Mouse (Mus musculus) spleen, embryonic (tissue): ENCODE measurements around the gene Fntb.

Experiments used
- CTCF ChIA-PET: fragments of 350-600 bp; sonication (Branson Sonifier 250); formaldehyde crosslinking; loops from one replicate; lab custom pipeline; 2022; lab: Charles Lee

Fntb gene

DNA sequence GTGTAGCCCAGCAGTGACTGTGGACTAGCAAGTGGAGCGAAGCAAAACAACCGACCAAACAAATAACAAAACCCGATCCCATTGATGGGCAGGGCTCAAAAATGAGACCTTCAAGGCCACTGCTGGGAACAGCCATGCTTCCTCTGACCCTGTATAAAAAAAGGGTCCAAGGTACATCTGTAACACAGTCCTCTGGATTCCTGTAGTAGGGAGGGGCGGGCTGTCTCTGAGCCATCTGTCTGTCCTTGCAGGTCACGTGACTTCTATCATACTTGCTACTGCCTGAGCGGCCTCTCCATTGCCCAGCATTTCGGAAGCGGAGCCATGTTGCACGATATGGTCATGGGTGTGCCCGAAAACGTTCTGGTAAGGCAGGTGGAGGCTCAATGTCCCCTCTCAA lies 150.8 kb downstream of the Fntb start:
- CTCF ChIA-PET, result no interaction called here

DNA sequence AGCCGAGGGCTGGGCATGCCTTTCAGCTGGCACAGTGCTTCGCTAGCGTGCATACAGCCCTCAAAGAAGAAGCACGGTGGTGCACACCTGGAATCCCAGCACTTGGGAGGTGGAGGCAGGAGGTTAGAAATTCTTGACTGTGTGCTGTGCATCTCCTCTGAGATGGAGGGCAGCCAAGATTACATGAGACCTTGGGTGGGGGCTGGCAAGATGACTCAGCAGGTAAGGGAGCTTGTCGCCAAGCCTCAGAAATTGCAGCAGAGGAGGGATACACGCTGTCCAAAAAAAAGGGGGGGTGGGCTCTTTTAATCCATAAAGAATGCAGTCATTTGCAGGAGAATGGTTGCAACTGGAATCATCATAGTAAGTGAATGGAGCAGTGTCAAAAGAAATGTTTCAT lies 152.7 kb downstream of the Fntb start:
- CTCF ChIA-PET, result no interaction called here

DNA sequence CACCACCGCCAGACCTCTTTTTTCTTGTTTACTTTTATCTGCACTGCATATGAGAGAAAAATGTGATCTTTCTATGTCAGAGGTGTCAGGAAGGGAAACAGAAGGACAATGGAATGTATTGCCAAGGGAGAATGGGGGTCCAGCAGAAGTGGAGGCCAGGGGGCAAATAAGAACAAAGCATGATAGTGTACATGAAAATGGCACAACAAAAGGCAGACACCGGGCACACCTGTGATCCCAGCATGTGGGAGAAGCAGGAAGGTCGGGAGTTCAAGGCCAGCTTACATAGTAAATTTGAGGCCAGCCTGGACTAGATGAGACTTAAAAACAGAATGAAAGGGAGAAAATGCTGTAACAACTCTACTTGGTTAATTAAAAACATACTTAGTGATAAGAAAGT lies 153.5 kb downstream of the Fntb start:
- CTCF ChIA-PET, result no interaction called here

DNA sequence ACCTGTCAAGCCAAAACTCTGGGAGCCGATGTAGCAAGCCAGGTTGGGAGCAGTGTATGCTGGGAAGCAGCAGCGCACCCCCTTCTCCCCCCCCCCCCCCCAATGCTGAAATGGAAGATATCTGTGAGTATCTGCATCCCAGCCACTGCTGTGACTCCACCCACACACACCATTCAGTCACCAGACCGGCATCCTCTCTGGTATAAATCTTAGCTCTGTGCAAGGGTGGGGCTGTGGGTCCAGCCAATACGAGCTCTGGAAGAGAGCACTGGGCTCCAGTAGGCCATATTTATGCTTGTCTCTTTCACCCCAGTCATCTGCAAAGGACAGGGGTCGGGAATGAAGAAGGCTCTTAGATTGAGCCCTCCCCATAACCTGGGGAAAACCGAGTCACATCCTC lies 155.0 kb downstream of the Fntb start:
- CTCF ChIA-PET, result interaction anchor here (0.6 to 0.7 kb wide), 2 partner anchors 41 to 338 kb away, joined by 3 to 13 read pairs; no protein-coding TSS in a partner anchor

DNA sequence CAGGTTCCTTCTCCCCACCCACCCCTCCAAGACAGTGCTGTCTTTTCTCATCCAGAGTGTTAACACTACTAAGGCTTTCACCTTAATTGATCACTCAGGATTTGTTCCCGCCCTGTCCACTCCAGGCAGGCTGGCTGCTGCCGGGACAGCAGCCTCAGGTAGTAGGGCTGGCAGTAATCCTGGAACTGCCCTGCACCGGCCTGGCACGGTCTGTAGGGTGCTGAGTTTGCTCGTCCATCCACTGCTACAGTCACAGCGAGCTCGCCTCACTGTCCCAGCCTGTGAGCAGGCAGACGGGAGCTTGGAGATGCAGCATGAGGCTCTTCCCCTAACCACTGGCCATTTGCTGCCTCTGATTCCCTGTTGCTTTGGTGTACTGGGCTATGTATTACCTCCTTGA lies 155.6 kb downstream of the Fntb start:
- CTCF ChIA-PET, result interaction anchor here (0.5 to 0.7 kb wide), 4 partner anchors 12 to 338 kb away, joined by 3 to 13 read pairs (median 6); no protein-coding TSS in a partner anchor

DNA sequence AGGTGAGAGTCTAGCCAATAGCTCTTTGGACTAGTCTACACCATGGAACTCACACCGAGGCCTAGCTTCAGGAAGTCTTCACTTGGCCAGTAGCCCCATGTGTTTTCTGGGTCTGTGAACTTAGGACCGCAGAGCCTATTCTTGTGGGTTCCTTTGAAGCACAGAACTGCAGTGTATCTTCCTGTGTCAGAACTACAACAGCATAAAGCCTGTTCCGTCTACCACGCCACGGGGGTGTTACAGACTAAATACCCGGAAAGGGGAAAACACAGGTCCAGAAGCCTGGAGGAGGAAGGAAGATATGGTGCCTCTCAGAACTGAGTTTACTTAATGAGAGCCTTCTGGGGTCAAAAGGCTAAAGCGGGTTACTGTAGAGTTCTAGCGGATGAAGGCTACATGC lies 157.7 kb downstream of the Fntb start:
- CTCF ChIA-PET, result no interaction called here

DNA sequence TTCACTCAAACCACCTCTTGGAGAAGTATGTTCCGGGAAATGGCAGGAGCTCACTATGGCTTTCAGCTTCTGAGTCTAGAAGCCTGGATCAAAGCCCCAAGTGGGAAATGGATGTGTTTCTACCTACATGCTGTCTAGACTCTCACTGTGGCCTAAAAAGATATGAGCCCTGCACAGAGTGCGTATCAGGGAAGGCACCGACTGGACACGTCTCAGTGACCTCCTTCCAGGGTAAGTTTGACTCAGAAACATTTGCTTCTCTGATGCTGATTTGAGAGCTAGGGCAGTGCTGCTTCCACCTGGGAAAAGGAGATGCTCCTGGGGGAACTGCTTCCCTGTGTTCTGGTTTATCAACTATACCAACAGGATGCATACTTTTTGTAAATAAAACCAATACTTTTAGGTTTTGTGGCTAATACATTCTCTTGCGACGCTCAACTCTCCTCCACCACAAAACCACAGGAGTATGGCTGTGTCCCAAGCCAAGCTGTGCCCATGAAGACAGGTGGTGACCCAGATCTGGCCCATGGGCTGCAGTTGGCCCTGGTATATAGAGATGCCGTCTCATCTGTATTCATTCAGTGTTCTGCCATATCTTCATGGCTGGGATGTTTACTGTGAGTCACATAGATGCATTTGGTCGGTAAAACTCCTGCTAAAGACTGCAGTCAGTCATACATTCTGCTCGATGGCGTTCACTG lies 159.7 kb downstream of the Fntb start:
- CTCF ChIA-PET, result no interaction called here

DNA sequence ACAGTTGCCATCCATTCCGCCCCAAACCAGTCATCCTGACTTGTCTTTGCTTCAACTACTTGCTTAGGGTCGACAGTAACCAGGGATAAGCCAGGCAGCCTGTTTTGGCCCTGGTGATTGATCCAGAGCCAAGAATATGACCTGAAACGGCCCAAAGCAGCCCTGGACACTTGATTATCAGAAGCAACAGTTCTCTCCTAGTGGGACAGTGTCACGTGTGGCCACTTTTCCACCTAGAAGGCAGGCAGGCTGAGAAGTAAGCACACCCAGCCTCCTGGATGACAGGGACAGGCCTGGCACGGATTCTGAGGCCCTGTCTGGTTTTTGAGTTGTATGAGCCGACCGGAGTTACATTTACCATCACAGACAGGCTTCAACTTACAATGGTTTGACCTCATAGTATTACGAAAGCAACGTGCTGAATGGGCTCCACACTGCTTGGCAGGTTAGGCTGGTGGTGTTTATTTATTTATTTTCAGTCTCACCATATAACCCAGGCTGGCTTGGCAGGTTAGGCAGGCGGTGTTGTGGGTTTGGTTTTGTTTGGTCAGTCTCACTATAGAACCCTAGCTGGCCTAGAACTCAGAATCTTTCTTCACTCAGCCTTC lies 161.1 kb downstream of the Fntb start:
- CTCF ChIA-PET, result no interaction called here

DNA sequence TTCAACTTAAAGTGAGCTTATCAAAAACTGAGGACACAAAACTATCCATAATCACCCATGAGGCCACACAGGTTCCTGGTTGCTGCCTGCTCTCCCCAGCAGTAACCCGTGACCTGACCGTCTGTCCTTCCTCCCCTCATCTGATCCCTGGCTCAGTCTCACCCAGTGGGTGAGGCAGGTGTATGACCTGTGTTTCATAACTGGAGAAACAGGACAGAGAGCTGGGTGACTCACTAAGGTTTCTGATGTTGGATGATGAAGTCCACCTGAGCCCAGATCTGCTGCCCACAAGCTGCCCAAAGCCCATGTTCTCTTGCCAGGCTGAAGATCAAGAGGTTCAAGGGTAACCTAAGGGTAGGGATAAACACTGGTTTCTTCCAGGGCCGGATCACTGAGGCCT lies 161.6 kb downstream of the Fntb start:
- CTCF ChIA-PET, result no interaction called here

DNA sequence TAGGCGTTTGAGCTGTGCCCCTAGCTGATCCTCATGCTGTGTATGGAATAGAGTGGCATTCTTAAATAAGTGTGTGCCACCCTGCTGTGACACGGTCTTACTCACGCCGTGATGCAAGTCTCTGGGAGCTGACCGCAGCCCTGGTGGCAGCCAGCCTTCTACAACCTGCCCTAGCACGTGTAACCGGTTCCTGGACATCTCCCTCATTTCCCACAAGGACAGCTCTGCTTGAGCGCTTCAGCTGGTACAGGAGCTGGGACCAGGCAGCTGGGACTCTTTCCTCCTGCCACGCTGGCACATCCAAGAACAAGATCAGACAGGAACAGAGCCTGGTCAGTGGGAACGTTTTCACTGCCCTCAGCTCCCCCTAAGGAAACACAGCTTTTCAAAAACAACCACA lies 162.2 kb downstream of the Fntb start:
- CTCF ChIA-PET, result interaction anchor here (0.6 kb wide), 1 partner anchor 12 kb away, joined by 3 read pairs; no protein-coding TSS in a partner anchor

DNA sequence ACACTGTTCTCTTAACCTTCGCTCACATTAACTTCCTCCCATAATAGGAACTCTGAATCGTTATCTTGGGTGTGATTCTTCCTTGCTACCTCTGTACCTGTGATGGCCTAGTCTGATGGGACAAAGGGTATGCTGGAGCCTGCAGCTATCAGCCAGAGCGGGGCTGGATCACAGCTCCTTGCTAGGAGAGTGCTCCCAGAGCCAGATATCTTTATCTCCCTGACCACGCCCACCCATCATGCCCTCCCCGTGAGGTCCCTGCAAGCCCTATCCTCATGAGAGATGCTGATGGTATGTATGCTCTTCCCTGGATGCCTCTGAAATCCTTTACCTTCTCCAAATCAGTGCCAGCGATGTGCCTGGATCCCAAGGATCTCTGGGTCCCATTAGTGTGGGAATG lies 164.8 kb downstream of the Fntb start:
- CTCF ChIA-PET, result no interaction called here

DNA sequence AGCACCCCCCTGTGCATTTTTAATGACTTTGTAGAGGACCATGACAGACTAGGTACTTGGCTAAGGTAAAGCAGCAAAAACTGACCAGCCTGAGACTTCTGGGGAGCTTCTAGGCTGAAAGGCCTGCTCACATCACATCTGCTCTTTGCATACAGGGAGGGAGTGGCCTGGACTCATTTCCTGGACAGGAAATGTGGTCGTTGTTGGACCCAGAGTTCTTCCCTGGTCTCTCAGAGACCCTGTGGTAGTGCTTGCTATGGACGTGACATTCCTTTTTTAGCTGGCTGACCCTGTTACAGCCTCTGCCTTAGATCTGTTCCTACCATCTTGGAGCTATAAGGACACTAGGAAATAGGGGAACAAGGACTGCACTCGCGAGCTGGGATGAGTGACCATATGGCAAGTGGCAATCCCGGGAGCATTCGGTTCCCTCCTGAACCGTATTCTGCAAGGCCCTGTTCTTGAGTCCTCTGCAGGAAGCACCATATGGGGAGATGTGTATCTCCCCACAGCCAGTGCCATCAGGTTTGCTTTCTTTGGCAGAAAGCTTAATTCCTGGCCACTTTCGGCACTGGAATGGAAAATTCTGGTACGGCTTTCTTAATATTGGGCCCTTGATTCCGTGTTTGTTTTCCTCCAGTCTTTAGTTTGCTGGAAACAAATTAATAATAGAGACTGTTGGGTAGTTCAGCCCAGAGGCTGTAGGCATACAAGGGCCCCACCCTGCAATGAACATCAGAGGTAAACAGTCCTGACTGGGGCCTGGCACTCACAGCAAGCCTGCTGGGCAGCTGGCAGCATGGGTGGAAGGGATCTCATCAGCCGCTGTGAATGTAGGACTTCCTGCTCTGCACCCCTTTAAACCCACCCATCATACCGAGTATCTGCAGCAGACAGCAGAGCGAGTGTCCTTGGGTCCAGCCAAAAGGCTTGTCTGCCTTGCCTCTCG lies 166.6 kb downstream of the Fntb start:
- CTCF ChIA-PET, result no interaction called here

DNA sequence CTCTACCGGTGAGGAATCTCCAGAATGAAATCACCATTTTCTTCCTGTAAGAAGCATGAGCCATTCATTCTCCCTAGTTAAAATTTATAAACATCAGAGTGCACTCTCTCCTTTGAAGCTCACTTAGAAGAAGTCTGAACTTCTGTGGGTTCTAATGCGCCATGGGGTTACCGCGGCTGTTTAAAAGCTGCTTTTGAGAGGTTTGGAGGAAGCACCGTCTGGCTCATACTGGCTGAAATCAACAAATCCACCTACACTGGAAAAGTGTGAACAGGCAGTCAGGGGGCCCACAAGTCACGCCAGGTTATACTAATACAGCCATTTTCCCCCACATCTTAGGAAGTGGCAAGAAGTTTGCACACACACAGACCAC lies 167.3 kb downstream of the Fntb start:
- CTCF ChIA-PET, result interaction anchor here (0.7 kb wide), 1 partner anchor 11 kb away, joined by 7 read pairs; no protein-coding TSS in a partner anchor

DNA sequence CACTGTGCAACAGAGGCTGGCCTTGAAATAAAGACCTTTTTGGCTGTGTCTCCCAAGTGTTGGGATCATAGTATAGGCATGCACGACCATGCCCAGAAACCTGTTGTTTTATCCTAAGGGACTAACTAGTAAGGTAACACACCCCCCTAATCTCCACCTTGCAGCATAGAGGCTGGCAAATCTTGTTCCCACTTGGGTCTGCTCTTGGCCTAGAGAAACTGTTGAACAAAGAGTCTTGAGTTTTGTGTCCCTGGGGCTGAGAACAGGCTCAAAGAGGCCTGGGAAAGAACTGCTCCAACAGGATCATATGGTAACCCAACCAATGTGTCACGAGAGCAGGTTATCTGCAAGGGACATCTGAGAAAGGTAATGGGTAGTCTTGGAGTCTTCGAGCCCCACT lies 169.0 kb downstream of the Fntb start:
- CTCF ChIA-PET, result no interaction called here

DNA sequence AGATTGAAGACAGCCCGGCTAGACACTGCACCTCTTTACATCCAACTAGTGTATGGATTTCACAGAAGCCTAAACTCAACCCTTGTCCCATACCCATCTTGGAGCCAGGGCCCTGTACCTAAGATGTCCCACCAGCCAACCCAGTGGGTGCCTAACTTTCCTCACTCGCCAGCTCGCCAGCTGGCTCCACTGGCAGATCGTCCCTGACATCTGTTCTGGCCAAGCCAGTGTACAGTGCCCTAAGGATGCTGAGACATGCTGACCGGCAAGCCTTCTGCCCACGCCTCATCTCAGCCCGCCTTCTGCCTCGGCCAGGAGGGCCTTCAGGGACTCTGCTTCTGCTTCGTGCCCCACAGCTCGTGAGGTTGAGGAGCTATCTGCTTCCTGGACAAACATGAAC lies 170.8 kb downstream of the Fntb start:
- CTCF ChIA-PET, result no interaction called here

DNA sequence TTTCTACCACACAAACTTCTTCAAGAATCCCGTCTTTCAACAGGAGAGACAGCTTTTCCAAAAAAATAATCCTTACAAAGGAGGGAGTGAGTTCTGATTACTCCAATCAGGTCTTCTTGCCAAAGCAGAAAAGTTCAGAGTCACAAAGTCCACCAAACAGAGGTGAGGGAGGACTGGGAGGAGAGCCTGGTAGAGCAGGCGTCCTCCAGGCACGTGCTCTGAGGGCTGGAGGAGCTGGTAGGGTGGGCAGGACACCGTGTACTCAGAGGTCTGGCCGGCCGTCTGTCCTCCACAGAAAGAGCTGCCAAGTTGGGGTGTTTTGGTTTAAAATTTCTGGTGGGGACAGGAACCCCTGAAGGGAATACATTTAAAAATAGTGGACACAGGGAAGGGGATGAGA lies 172.6 kb downstream of the Fntb start:
- CTCF ChIA-PET, result interaction anchor here (0.6 kb wide), 1 partner anchor 358 kb away, joined by 3 read pairs; no protein-coding TSS in a partner anchor

DNA sequence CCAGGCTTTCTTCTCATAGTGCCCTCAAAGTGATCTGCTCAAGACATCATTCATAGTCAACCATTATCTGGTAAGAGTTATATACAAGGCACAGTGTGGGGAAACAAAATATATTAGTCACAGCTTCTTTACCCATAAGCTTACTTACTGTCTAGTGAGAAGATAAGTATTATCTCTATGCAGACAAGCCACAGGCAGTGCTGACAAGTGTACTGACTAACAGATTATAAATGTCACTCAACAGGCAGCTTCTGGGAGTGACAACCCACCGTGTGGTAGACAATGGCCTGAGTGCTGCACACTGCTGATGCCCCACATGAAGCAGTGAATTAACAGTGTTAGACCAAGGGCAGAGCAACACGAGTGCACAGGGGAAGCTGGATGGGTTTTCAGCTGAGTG lies 176.1 kb downstream of the Fntb start:
- CTCF ChIA-PET, result no interaction called here

DNA sequence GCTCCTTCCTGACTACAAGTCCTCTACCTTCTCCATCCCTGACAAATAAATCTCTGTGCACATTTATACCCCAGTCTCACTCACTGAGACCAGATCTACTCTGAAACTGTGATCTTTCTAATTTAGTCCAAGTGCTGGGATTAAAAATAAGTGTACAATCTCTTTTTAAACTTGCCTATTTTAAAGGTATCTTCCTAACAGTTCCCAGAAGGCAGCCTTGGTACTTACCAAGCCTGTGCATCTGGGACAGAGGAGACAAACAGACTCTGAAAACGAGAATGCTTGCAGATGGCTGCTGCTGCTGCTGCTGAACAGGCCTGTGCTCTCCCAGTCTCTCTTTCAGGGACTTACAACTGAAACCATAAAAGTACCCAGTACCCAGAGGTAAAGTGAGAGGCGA lies 177.1 kb downstream of the Fntb start:
- CTCF ChIA-PET, result no interaction called here

DNA sequence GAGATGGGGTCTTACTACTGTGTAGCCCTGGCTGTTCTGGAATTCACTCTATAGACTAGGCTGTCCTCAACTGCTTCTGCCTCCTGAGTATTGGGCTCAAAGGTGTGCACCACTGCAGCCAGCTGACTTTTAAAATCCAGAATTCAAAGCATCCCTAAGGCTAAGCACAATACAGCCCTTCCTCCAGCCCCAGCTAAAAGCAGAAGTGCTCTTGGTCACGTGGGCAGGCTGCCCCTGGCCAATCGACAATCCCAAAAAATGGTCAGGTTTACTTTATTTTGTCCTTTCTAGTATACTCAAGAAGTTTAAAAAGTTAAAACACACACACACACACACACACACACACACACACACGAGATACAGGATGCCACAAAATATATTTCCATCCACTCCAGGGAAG lies 177.7 kb downstream of the Fntb start:
- CTCF ChIA-PET, result no interaction called here

DNA sequence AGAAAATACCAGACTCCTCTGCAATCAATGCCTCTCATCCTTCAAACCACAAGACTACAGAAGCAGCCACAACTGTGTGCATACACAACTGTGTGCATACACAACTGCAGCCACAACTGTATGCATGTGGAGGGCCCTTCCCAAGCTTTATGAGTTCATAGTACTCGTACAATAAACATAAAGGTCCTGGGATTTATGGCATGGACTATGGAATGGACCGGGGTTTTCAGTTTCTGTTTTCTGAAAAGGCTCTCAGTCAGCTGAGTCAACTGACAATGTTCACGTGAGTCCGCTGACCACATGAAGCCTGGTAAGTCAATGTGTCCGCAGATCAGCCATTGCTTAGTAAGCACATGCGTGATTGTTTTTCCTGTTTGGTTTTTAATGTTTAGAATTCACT lies 178.1 kb downstream of the Fntb start:
- CTCF ChIA-PET, result no interaction called here

DNA sequence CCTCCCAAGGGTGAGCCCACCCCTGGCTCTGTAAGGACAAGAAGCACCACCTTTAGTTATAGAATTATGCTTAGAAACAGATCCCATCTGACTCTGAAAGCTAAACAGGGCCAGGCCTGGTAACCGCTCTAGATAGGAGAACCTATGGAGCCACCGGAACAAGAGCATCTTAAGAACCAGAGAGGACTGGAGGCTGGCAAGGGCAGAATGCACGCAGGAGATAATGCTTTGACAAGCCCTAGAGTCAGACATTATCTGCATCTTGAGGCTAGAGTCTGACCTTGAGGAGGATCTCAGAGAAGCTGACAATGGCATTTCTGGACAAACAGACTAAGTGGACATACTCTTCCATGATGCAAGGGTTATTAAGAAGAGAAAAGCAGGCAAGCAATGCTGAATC lies 182.1 kb downstream of the Fntb start:
- CTCF ChIA-PET, result no interaction called here

DNA sequence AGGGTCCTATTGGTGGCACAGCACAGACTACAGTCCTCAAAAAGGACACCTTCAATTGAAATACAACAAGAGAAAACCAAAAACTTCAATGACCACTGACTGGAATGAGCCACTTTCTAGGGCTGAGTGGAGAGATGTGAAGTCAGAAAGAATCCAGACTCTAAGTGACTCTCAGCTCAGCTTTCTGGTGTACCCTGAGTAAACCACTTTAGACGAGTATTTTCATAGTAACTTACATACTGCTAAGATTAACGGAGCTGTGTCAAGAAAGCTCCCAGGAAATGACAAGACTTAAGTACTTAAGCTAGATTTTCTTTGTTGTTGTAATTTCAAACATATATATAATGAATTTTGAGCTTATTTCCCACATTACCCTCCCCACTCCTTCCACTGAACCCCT lies 182.8 kb downstream of the Fntb start:
- CTCF ChIA-PET, result no interaction called here
